Mouse (Mus musculus) v-Abl transformed pro-B cells (cell line): ENCODE measurements around the gene Mrpl28.
"Not testable (repeated sequence)": the region's sequence is repeated elsewhere in the genome, so short reads cannot be mapped to it uniquely, and the experiment has no call there.

ENCODE experiments used
- in situ Hi-C, 2 experiments: fragments of 400-800 bp; cut with MboI; formaldehyde crosslinking; loops; one replicate each; pipeline ENCODE4 v1.15.1; 2025; ENCODE audit not compliant: unreplicated experiment in 2 of 2

The Mrpl28 gene

GRCm38 (mm10) chr17:26151886-26152630 is 28.8 kb downstream of the Mrpl28 start:
- in situ Hi-C loops, result no loop called here

GRCm38 (mm10) chr17:26162736-26163135 is 39.4 kb downstream of the Mrpl28 start:
- in situ Hi-C loops, result no loop called here

- in situ Hi-C loops, result no loop called here
Measured at GRCm38 (mm10) chr17:26168039-26168438, 44.7 kb downstream of the Mrpl28 start.

GRCm38 (mm10) chr17:26175248-26175647 is 51.9 kb downstream of the Mrpl28 start:
- in situ Hi-C loops, result not testable (repeated sequence)
